13 mouse cellular contexts compared by ENCODE assay signal in the genomic region with DNA sequence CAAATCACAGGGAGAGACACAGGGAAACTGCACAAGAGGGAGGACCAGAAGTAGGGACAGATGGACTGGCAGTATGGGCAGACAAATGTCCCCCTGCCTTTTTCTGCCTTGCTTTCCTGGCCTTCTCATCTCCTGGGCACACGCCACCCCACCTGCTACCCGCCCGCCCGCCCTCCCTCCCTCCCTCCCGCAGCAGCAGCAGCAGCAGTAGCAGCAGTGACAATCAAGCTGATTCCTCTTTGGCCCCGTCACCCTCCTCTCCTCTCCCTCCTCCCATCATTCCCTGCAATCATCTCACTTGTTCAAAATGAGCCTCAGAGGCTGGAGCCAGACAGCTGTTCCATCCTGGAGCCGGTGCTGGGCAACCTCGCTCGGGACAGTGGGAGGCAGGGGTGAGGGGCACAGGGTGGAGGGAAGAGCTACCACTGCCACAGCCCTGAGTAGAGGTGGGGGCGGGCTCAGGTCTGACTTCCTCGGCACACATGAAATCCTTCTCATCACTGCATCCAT. TPM values are rescaled to one million over a fixed set of nuclear protein-coding genes. Genes with fewer than 3 reads are reported as not detected.
DNase-seq lines count a peak whose midpoint lies in the region; ATAC-seq lines count a peak whose summit lies in the region.
"Had no signal": no experiment of that assay in that cellular context is flagged by ENCODE, and none has a peak within 500 bp of the region (broad histone marks: within the 10 kb centered on the region; RNA-seq: fewer than 3 reads in every experiment).

No protein-coding gene starts in this region.

- 36% methylated on average over 10 of the region's 11 CpGs for WGBS in neural tube, embryonic 11.5 days
- WGBS in hindbrain, embryonic 15.5 days: 9% methylated on average over 8 of the region's 11 CpGs
- 18% methylated on average over 7 of the region's 11 CpGs for WGBS in neural tube, embryonic 15.5 days

- peak; percentile 77 for ATAC-seq in neural tube, embryonic 11.5 days (ENCODE audit: insufficient read depth, low FRiP score, low TSS enrichment)
- ATAC-seq in hindbrain, embryonic 15.5 days (ENCODE audit: low FRiP score, low read depth): peak; percentile 71
- peak; percentile 66 for ATAC-seq in neural tube, embryonic 15.5 days (ENCODE audit: low FRiP score)
- ATAC-seq: intestine, embryonic 15.5 days; liver, embryonic 12.5 days had no signal

- H3K4me2 ChIP-seq in neural tube, embryonic 11.5 days (ENCODE audit: low read depth): no peak overlapping the region
- no peak overlapping the region for H3K4me2 ChIP-seq in hindbrain, embryonic 15.5 days
- no peak overlapping the region for H3K4me2 ChIP-seq in neural tube, embryonic 15.5 days
- H3K4me2 ChIP-seq: heart, embryonic 13.5 days; intestine, embryonic 15.5 days; liver, embryonic 12.5 days had no signal

- peak overlapping the region; percentile 66; the same call in 1 of the 2 replicates for H3K27ac ChIP-seq in neural tube, embryonic 11.5 days (ENCODE audit: low read depth, low read length)
- H3K27ac ChIP-seq in hindbrain, embryonic 15.5 days (replicated peaks): peak overlapping the region; percentile 75
- peak overlapping the region; percentile 75 for H3K27ac ChIP-seq in neural tube, embryonic 15.5 days (replicated peaks)
- H3K27ac ChIP-seq: heart, embryonic 13.5 days; intestine, embryonic 15.5 days; liver, embryonic 12.5 days had no signal

- H3K36me3 ChIP-seq in neural tube, embryonic 11.5 days (ENCODE audit: control insufficient read depth, insufficient read depth, low read length): no peaks in the 10 kb centered on the region
- peaks cover 3% of the 10 kb centered on the region; the same call in 1 of the 2 replicates for H3K36me3 ChIP-seq in hindbrain, embryonic 15.5 days
- no peaks in the 10 kb centered on the region for H3K36me3 ChIP-seq in neural tube, embryonic 15.5 days
- H3K36me3 ChIP-seq: heart, embryonic 13.5 days; intestine, embryonic 15.5 days; liver, embryonic 12.5 days had no signal

- H3K27me3 ChIP-seq in neural tube, embryonic 11.5 days (ENCODE audit: control insufficient read depth, insufficient read depth, low read length): no peaks in the 10 kb centered on the region
- no peaks in the 10 kb centered on the region for H3K27me3 ChIP-seq in hindbrain, embryonic 15.5 days
- H3K27me3 ChIP-seq in neural tube, embryonic 15.5 days (replicated peaks): no peaks in the 10 kb centered on the region
- H3K27me3 ChIP-seq: intestine, embryonic 15.5 days had no signal

- peak; percentile 70 to 74 for DNase-seq in cerebellum, postnatal 10 days
- no peak for DNase-seq in cerebellum, adult 9-10 months
- DNase-seq in neural tube, embryonic 11.5 days (ENCODE audit: low spot score): peak; percentile 53
- no peak for DNase-seq in neural tube, embryonic 10.5 days (ENCODE audit: extremely low spot score, low spot score)
- no peak for DNase-seq in adrenal gland, postnatal 14 days
- DNase-seq in lung, postnatal 25 days (ENCODE audit: low spot score): no peak
- DNase-seq: cerebellum, adult 11-12 months; thymus, postnatal 4 days had no signal

- H3K4me3 ChIP-seq in neural tube, embryonic 11.5 days (ENCODE audit: low read depth, low read length): no peak overlapping the region
- no peak overlapping the region for H3K4me3 ChIP-seq in hindbrain, embryonic 15.5 days
- H3K4me3 ChIP-seq in neural tube, embryonic 15.5 days (replicated peaks): no peak overlapping the region
- H3K4me3 ChIP-seq: heart, embryonic 13.5 days; intestine, embryonic 15.5 days; liver, embryonic 12.5 days had no signal

- no peaks in the 10 kb centered on the region for H3K4me1 ChIP-seq in neural tube, embryonic 11.5 days (ENCODE audit: control insufficient read depth, insufficient read depth, low read length)
- peaks cover 17% of the 10 kb centered on the region for H3K4me1 ChIP-seq in hindbrain, embryonic 15.5 days (replicated peaks)
- peaks cover 17% of the 10 kb centered on the region for H3K4me1 ChIP-seq in neural tube, embryonic 15.5 days
- H3K4me1 ChIP-seq: heart, embryonic 13.5 days; intestine, embryonic 15.5 days; liver, embryonic 12.5 days had no signal

- H3K9ac ChIP-seq in neural tube, embryonic 11.5 days (ENCODE audit: low read length): no peak overlapping the region
- H3K9ac ChIP-seq in hindbrain, embryonic 15.5 days: 0 out of 2 replicates have a peak overlapping the region, but pooled peaks have one; percentile 9
- no peak overlapping the region for H3K9ac ChIP-seq in neural tube, embryonic 15.5 days (replicated peaks)
- H3K9ac ChIP-seq: heart, embryonic 13.5 days; intestine, embryonic 15.5 days; liver, embryonic 12.5 days had no signal

- H3K9me3 ChIP-seq in neural tube, embryonic 11.5 days (ENCODE audit: control insufficient read depth, low read length): no peaks in the 10 kb centered on the region
- no peaks in the 10 kb centered on the region for H3K9me3 ChIP-seq in hindbrain, embryonic 15.5 days
- no peaks in the 10 kb centered on the region for H3K9me3 ChIP-seq in neural tube, embryonic 15.5 days (replicated peaks)
- H3K9me3 ChIP-seq: heart, embryonic 13.5 days; intestine, embryonic 15.5 days; liver, embryonic 12.5 days had no signal

RNA-seq across cellular contexts. Expression of gene Olfm2, which starts 32.6 kb away (rescaled TPM):
- 76.1 and 88.4 TPM in 2 replicates for polyA plus RNA-seq in neural tube, embryonic 11.5 days (2014; fragmentation: Nextera tagmentation; extraction: Ambion mirVana)
- 199 and 226 TPM in 2 replicates for polyA plus RNA-seq in hindbrain, embryonic 15.5 days (2015; fragmentation: Nextera tagmentation; extraction: Ambion mirVana)
- 190 and 224 TPM in 2 replicates for polyA plus RNA-seq in neural tube, embryonic 15.5 days (2015; fragmentation: Nextera tagmentation; extraction: Ambion mirVana)
- total RNA-seq in adrenal gland, postnatal 14 days (2021): 1.6 and 2.4 TPM in 2 replicates

Comparison
In these comparisons a context has a peak if more than half of its experiments do, and no peak if none do; other contexts are left out.
1. DNase-seq: peak in cerebellum, postnatal 10 days (2 of 2) and neural tube, embryonic 11.5 days (single experiment); none in cerebellum, adult 9-10 months (single experiment), neural tube, embryonic 10.5 days (single experiment), adrenal gland, postnatal 14 days (single experiment) and lung, postnatal 25 days (single experiment).
2. Peak in every context shown above with its lines, with median percentiles within 50 percentile points of each other: ATAC-seq and H3K27ac ChIP-seq.